Mouse (Mus musculus): ENCODE data around the gene Dbf4. TPM values are rescaled to one million over a fixed set of nuclear protein-coding genes. Genes with fewer than 3 reads are reported as not detected.

Gene Dbf4
- total RNA-seq (2014; rRNA removed), result 1.7 and 2.3 TPM in 2 replicates
- 1.4 and 1.8 TPM in 2 replicates for polyA plus RNA-seq (2012; rRNA removed)

DNA sequence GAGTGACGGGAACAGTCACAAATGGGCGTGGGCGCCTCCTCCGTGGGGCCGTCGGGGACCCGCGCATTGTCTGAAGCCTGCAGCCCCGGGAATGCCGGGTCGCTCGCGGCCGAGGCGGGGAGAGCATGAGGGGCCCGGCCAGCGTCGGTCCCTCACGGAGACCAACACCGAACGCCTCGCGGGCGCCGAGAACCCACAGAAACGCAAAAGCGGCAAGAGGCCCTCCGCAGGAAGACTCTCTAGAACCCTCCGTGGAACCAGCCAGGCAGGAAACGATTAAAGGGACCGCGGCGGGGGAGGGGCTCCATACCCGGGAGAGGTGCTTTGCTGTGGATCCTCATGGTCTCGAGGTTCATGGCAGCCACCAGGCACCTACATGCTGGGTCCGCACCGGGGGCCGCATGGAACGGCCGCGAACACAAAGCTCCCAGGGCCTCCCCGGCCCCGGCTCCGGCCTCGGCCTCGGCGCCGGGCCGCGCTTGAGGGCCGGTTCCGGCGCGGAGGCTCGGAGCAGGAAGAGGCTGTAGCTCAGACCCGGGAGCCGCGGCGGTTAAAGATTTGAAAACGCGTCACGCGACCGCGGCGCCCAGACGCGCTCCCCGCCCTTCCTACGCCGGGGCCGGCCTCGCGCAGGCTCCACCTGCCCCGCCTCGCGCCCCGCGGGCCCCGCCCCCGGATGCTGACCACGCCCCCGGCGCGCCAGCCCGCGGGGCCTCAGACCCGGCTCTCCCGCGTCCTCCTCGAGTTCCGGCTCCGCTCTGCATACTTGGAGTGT lies at the start of gene Dbf4, which contains the start of gene Slc25a40:
Dbf4 (minus strand) TSS at position 560 of the 775 bp plus-strand sequence.
Slc25a40 (plus strand) TSS at position 694 of the 775 bp plus-strand sequence.
- Histone ChIP-seq H3K27ac (replicated peaks; ENCODE audit: insufficient read depth, low read depth, low read length) (no peak within 1 kb of the TSS), H3K79me2 (ENCODE audit: control insufficient read depth, insufficient read depth, low read length) (no peaks in the 10 kb centered on the region), H3K4me3 (ENCODE audit: insufficient read depth, low read depth, low read length) (peak within 1 kb of the TSS; percentile 93), H3K9ac (ENCODE audit: low read depth, low read length) (peak within 1 kb of the TSS; percentile 90), H3K36me3 (ENCODE audit: control insufficient read depth, insufficient read depth, low read length) (no peaks in the 10 kb centered on the region), H3K4me1 (ENCODE audit: control insufficient read depth, insufficient read depth, low read length) (no peaks in the 10 kb centered on the region), H3K27me3 (ENCODE audit: control insufficient read depth, insufficient read depth, low read length) (no peaks in the 10 kb centered on the region)
- WGBS, result under 1% methylated on average over 92 of the region's 93 CpGs
- peak; percentile 59 for DNase-seq (ENCODE audit: extremely low read depth, low read depth, low spot score)
- no peak for TF ChIP-seq CTCF (IDR thresholded peaks at IDR 0.05; ENCODE audit: low read depth, low read length)
- no peak; the same call in 1 of the 2 replicates for TF ChIP-seq POLR2A (IDR thresholded peaks at IDR 0.05; ENCODE audit: extremely low read depth, insufficient read depth, low read length)

DNA sequence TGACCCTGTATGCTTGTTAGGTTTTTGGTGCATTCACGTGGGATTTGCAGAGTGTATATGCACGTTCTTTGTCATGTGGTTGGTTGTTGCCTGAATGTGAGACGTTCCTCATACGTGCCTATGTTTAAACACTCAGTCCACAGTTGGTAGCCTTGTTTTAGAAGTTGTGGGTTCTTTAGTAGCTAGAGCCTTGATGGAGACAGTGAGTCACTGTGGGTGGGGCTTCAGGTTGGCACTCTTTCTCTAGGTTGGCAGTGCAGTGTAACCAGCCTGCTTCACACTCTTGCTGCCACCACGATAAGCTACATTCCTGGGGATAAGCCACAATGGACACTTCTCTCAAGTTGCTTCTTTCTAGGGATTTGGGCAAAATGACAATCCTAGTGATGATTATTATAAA lies 34.0 kb upstream of the Dbf4 start:
- no peak for DNase-seq (ENCODE audit: extremely low read depth, low read depth, low spot score)
- Histone ChIP-seq H3K27me3 (ENCODE audit: control insufficient read depth, insufficient read depth, low read length) (no peaks in the 10 kb centered on the region), H3K79me2 (ENCODE audit: control insufficient read depth, insufficient read depth, low read length) (no peaks in the 10 kb centered on the region), H3K9ac (ENCODE audit: low read depth, low read length) (no peak overlapping the region), H3K4me3 (ENCODE audit: insufficient read depth, low read depth, low read length) (no peak overlapping the region), H3K27ac (replicated peaks; ENCODE audit: insufficient read depth, low read depth, low read length) (no peak overlapping the region), H3K36me3 (ENCODE audit: control insufficient read depth, insufficient read depth, low read length) (peaks cover 2% of the 10 kb centered on the region; the same call in 1 of the 2 replicates), H3K4me1 (ENCODE audit: control insufficient read depth, insufficient read depth, low read length) (no peaks in the 10 kb centered on the region)
- 88% methylated on average over 5 of the region's 5 CpGs for WGBS
- no peak for TF ChIP-seq POLR2A (IDR thresholded peaks at IDR 0.05; ENCODE audit: extremely low read depth, insufficient read depth, low read length)
- TF ChIP-seq CTCF (IDR thresholded peaks at IDR 0.05; ENCODE audit: low read depth, low read length), result no peak

DNA sequence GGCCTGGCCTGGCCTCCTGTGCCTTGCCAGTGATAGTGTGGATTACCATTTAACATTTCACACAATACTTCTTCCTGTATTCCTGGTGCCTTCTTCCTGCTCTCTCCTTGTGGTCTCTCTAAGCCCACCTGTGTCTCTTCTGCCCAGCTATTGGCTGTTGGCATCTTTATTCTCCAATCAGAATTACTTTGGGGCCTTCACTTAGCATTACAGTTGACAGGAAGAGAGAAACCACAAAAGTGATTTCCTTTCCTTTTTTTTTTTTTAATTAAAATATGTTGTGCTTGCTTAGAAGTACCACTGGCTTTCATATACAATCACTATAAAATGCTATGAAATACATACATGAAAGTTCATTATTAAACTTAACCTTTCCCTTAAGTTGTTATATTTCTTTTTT lies 33.0 kb upstream of the Dbf4 start:
- TF ChIP-seq CTCF (IDR thresholded peaks at IDR 0.05; ENCODE audit: low read depth, low read length) (no peak), POLR2A (IDR thresholded peaks at IDR 0.05; ENCODE audit: extremely low read depth, insufficient read depth, low read length) (no peak)
- no peaks in the 10 kb centered on the region for H3K4me1 ChIP-seq (ENCODE audit: control insufficient read depth, insufficient read depth, low read length)
- H3K27me3 ChIP-seq (ENCODE audit: control insufficient read depth, insufficient read depth, low read length), result no peaks in the 10 kb centered on the region
- H3K79me2 ChIP-seq (ENCODE audit: control insufficient read depth, insufficient read depth, low read length), result no peaks in the 10 kb centered on the region
- H3K27ac ChIP-seq (replicated peaks; ENCODE audit: insufficient read depth, low read depth, low read length), result no peak overlapping the region
- H3K4me3 ChIP-seq (ENCODE audit: insufficient read depth, low read depth, low read length), result no peak overlapping the region
- DNase-seq (ENCODE audit: extremely low read depth, low read depth, low spot score), result no peak
- no peak overlapping the region for H3K9ac ChIP-seq (ENCODE audit: low read depth, low read length)
- H3K36me3 ChIP-seq (ENCODE audit: control insufficient read depth, insufficient read depth, low read length), result peaks cover 2% of the 10 kb centered on the region; the same call in 1 of the 2 replicates

DNA sequence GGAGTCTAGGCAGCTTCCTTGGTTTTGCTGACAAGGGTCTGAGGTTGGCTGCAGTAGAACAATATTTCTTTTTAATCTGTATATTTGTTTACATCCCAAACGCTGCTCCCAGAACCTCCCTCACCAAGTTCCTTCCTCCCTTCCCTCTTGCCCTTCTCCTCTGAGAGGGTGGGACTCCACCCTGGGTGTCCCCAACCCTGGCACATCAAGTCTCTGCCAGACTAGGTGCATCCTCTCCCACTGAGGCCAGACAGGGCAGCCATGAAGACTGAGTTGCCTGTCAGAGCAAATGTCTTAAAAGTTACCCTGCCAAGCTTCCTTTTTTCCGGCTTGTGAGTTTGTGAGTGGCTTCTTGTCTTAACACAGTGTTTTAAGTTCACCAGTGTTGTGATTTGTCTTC lies 16.6 kb upstream of the Dbf4 start:
- Histone ChIP-seq H3K4me3 (ENCODE audit: insufficient read depth, low read depth, low read length) (no peak overlapping the region), H3K79me2 (ENCODE audit: control insufficient read depth, insufficient read depth, low read length) (no peaks in the 10 kb centered on the region), H3K36me3 (ENCODE audit: control insufficient read depth, insufficient read depth, low read length) (peaks cover 6% of the 10 kb centered on the region; the same call in 1 of the 2 replicates), H3K27ac (replicated peaks; ENCODE audit: insufficient read depth, low read depth, low read length) (no peak overlapping the region), H3K9ac (ENCODE audit: low read depth, low read length) (no peak overlapping the region), H3K4me1 (ENCODE audit: control insufficient read depth, insufficient read depth, low read length) (no peaks in the 10 kb centered on the region), H3K27me3 (ENCODE audit: control insufficient read depth, insufficient read depth, low read length) (no peaks in the 10 kb centered on the region)
- WGBS, result 81% methylated on average over 2 of the region's 2 CpGs
- no peak for TF ChIP-seq CTCF (IDR thresholded peaks at IDR 0.05; ENCODE audit: low read depth, low read length)
- no peak for TF ChIP-seq POLR2A (IDR thresholded peaks at IDR 0.05; ENCODE audit: extremely low read depth, insufficient read depth, low read length)
- no peak for DNase-seq (ENCODE audit: extremely low read depth, low read depth, low spot score)

DNA sequence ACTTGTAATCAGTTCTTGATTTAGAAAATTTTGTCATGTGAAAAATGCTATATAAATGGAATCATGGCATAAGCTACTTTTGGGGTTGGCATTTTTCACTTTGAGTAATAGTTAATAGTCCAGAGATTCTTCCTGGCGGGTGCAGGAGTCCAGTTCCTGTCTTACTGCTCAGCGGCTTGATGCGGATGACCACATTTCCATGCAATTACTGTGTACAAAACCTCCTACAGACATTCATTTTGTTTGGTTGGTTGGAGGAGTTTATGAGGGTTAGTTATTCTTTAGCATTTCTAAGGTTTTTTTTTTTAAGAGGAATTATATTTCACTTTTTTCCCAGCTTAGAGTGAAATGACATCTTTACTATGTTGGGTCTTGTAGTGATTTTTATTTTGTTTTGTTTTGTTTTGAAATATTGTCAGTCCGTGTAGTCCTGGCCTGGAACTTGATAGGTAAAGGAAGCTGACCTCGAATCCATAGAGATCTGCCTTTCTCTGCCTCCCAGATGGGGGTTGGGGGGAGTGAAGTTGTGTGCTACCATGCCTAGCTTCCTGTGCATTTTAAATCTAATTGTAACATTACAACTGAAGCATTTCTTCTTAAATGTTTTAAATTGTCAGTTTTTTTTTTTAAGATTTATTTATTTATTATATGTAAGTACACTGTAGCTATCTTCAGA lies 15.1 kb upstream of the Dbf4 start:
- Histone ChIP-seq H3K27ac (replicated peaks; ENCODE audit: insufficient read depth, low read depth, low read length) (no peak overlapping the region), H3K9ac (ENCODE audit: low read depth, low read length) (no peak overlapping the region), H3K27me3 (ENCODE audit: control insufficient read depth, insufficient read depth, low read length) (no peaks in the 10 kb centered on the region), H3K79me2 (ENCODE audit: control insufficient read depth, insufficient read depth, low read length) (no peaks in the 10 kb centered on the region), H3K36me3 (ENCODE audit: control insufficient read depth, insufficient read depth, low read length) (peaks cover 3% of the 10 kb centered on the region; the same call in 1 of the 2 replicates), H3K4me1 (ENCODE audit: control insufficient read depth, insufficient read depth, low read length) (no peaks in the 10 kb centered on the region), H3K4me3 (ENCODE audit: insufficient read depth, low read depth, low read length) (no peak overlapping the region)
- TF ChIP-seq CTCF (IDR thresholded peaks at IDR 0.05; ENCODE audit: low read depth, low read length) (no peak), POLR2A (IDR thresholded peaks at IDR 0.05; ENCODE audit: extremely low read depth, insufficient read depth, low read length) (no peak)
- WGBS, result 92% methylated on average over 5 of the region's 5 CpGs
- no peak for DNase-seq (ENCODE audit: extremely low read depth, low read depth, low spot score)
